Mouse (Mus musculus) megakaryocyte-erythroid progenitor cell, adult 5 weeks (primary cell): Measurements from ENCODE around the gene Mrgprb8. TPM values are rescaled to one million over a fixed set of nuclear protein-coding genes. Genes with fewer than 3 reads are reported as not detected.

ENCODE experiments used
- polyA plus RNA-seq: library from polyadenylated mRNA; stranded (reverse); fragments of >175 nt; gene quantifications from 2 replicates; pipeline ENCODE4 v1.2.3, GENCODE M21; 2012

The Mrgprb8 gene
- not detected in 2 replicates for polyA plus RNA-seq

DNA sequence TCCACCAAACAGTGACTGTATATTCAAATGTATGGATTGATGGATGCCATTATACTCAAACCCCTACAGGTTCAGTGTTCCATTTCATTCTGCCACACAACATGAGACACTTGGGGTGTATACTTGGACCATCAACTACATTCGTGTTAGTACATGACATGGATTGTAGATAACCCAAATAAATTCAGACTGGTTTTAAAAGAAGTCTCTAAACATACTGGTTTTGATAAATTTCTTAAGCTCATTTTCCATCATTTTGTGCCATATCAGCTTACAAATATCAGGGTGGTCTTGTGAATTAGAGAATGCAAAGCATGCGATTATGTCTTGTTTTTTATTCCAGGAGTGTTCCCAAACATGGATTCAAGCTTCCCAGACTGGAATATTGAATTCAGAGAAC, at the start of gene Mrgprb8:
Gene Mrgprb8, plus strand, starts transcription at position 301 of the 400 bp plus-strand sequence.

Other genes starting within 250 kb of the Mrgprb8 start
- not detected in 2 replicates for gene Mrgprb5, start 219.5 kb upstream of the Mrgprb8 start, polyA plus RNA-seq
- gene Mrgprb4, start 189.2 kb upstream of the Mrgprb8 start, polyA plus RNA-seq: not detected in 2 replicates
- gene Mrgprb1, start 67.8 kb downstream of the Mrgprb8 start, polyA plus RNA-seq: not detected in 2 replicates
- not detected in 2 replicates for gene Mrgprx2, start 110.8 kb downstream of the Mrgprb8 start, polyA plus RNA-seq
- 0.04 TPM in 1 of 2 replicates, not detected in the other for gene Mrgprb2, start 169.6 kb downstream of the Mrgprb8 start, polyA plus RNA-seq